Mouse (Mus musculus): Measurements from ENCODE around the gene Kmt5a.

Gene Kmt5a

GRCm38 (mm10) chr5:124510536-124511050 lies 70.9 kb downstream of the Kmt5a start:
- CTCF ChIA-PET: interaction anchor here (0.5 to 0.6 kb wide), 3 partner anchors 11 to 134 kb away, joined by 4 to 9 read pairs (median 6); no protein-coding TSS in a partner anchor
